Mouse (Mus musculus) large intestine, adult 2 months (tissue): Measurements from ENCODE around the gene Sparc. TPM values are rescaled to one million over a fixed set of nuclear protein-coding genes. Genes with fewer than 3 reads are reported as not detected.
"Not testable (repeated sequence)": the region's sequence is repeated elsewhere in the genome, so short reads cannot be mapped to it uniquely, and the experiment has no call there.

Experiments used
- DNase-seq: peaks from one replicate; pipeline ENCODE4 v3.0.0-alpha.2; 2012; ENCODE audit warnings: low read depth, low spot score
- WGBS: fragments of 180-500 bp; shearing (Covaris S2); methylation state at CpG from one replicate; pipeline ENCODE4 v1.1.7; 2018; 5-methylcytosine and 5-hydroxymethylcytosine counted together
- polyA plus RNA-seq: library from polyadenylated mRNA; depleted of rRNA; stranded (reverse); fragments of >200 nt; gene quantifications from 2 replicates; pipeline ENCODE4 v1.2.3, GENCODE M21; 2012

Gene Sparc
- polyA plus RNA-seq, 1 experiment: 450 TPM

GRCm38 (mm10) chr11:55444772-55445171 is 21.8 kb upstream of the Sparc start:
- DNase-seq: no peak
- 0% methylated on average over 1 of the region's 1 CpGs for WGBS

- 65% methylated on average over 5 of the region's 5 CpGs for WGBS
- no peak for DNase-seq
Observed at GRCm38 (mm10) chr11:55439718-55440117, 16.7 kb upstream of the Sparc start.

- no peak for DNase-seq
- WGBS: 57% methylated on average over 4 of the region's 4 CpGs
Observed at GRCm38 (mm10) chr11:55438031-55438430, 15.0 kb upstream of the Sparc start.

- WGBS: 88% methylated on average over 6 of the region's 6 CpGs
- no peak for DNase-seq
Observed at GRCm38 (mm10) chr11:55436089-55436488, 13.1 kb upstream of the Sparc start.

GRCm38 (mm10) chr11:55432981-55433380 is 10.0 kb upstream of the Sparc start:
- 53% methylated on average over 3 of the region's 3 CpGs for WGBS
- DNase-seq: no peak

- no peak for DNase-seq
- WGBS: 89% methylated on average over 2 of the region's 2 CpGs
Observed at GRCm38 (mm10) chr11:55429973-55430372, 7.0 kb upstream of the Sparc start.

- no peak for DNase-seq
- WGBS: 25% methylated on average over 16 of the region's 16 CpGs
Observed at GRCm38 (mm10) chr11:55428186-55429012, 5.4 kb upstream of the Sparc start.

- 84% methylated on average over 8 of the region's 8 CpGs for WGBS
- no peak for DNase-seq
Observed at GRCm38 (mm10) chr11:55424746-55425360, 1.9 kb upstream of the Sparc start.

- DNase-seq: no peak
- 48% methylated on average over 4 of the region's 4 CpGs for WGBS
Observed at GRCm38 (mm10) chr11:55423756-55424155, 773 bp upstream of the Sparc start.

GRCm38 (mm10) chr11:55419678-55420307 is 3.2 kb downstream of the Sparc start:
- DNase-seq: no peak
- WGBS: 55% methylated on average over 9 of the region's 9 CpGs

GRCm38 (mm10) chr11:55419296-55419677 is 3.7 kb downstream of the Sparc start:
- no peak for DNase-seq
- WGBS: 59% methylated on average over 4 of the region's 4 CpGs

- WGBS: 32% methylated on average over 3 of the region's 3 CpGs
- no peak for DNase-seq
Observed at GRCm38 (mm10) chr11:55418704-55419061, 4.3 kb downstream of the Sparc start.

GRCm38 (mm10) chr11:55417898-55418703 is 4.9 kb downstream of the Sparc start:
- no peak for DNase-seq
- WGBS: 13% methylated on average over 24 of the region's 24 CpGs

GRCm38 (mm10) chr11:55416609-55417265 is 6.2 kb downstream of the Sparc start:
- no peak for DNase-seq
- WGBS: 68% methylated on average over 6 of the region's 6 CpGs

- 70% methylated on average over 6 of the region's 6 CpGs for WGBS
- DNase-seq: not testable (repeated sequence)
Observed at GRCm38 (mm10) chr11:55415731-55416130, 7.3 kb downstream of the Sparc start.

- WGBS: 15% methylated on average over 9 of the region's 9 CpGs
- peak; percentile 42 for DNase-seq
Observed at GRCm38 (mm10) chr11:55415036-55415704, 7.8 kb downstream of the Sparc start.

GRCm38 (mm10) chr11:55414314-55414713 is 8.7 kb downstream of the Sparc start:
- DNase-seq: no peak
- WGBS: 55% methylated on average over 5 of the region's 5 CpGs

GRCm38 (mm10) chr11:55413416-55413796 is 9.6 kb downstream of the Sparc start:
- 71% methylated on average over 2 of the region's 2 CpGs for WGBS
- DNase-seq: no peak
